Mouse (Mus musculus) Muller cell, postnatal 12 days (primary cell): Measurements from ENCODE around the gene Hnrnph3.

ENCODE experiments used
- DNase-seq: peaks from one replicate; pipeline ENCODE4 v3.0.0-alpha.2; 2015; ENCODE audit errors: inconsistent ontology term

Gene Hnrnph3

GRCm38 (mm10) chr10:62984495-62984894 lies 39.5 kb downstream of the Hnrnph3 start:
- DNase-seq = no peak

- no peak for DNase-seq
These were observed 39.9 kb downstream of the Hnrnph3 start for GRCm38 (mm10) chr10:62984072-62984471.

- DNase-seq = peak; percentile 92
These were observed 43.7 kb downstream of the Hnrnph3 start, which contains the start of gene Rufy2 for GRCm38 (mm10) chr10:62980039-62980954. TSS of gene Rufy2 (plus strand) at chr10:62980223.

- no peak for DNase-seq
These were observed 44.4 kb downstream of the Hnrnph3 start for GRCm38 (mm10) chr10:62979667-62980038.

GRCm38 (mm10) chr10:62971821-62972220 lies 52.2 kb downstream of the Hnrnph3 start:
- DNase-seq = peak; percentile 77

GRCm38 (mm10) chr10:62966291-62966690 lies 57.7 kb downstream of the Hnrnph3 start:
- DNase-seq = no peak

- DNase-seq = no peak
These were observed 58.2 kb downstream of the Hnrnph3 start for GRCm38 (mm10) chr10:62965796-62966195.
